Mouse (Mus musculus): Measurements from ENCODE around the gene Stac3. TPM values are rescaled to one million over a fixed set of nuclear protein-coding genes. Genes with fewer than 3 reads are reported as not detected.

Gene Stac3
- polyA plus RNA-seq, 1 experiment from 2014 or later = not detected

GRCm38 (mm10) chr10:127542720-127543119, 41.2 kb downstream of the Stac3 start:
- Histone ChIP-seq H3K36me3 (ENCODE audit: insufficient read depth) (peaks cover 88% of the 10 kb centered on the region), H3K4me2 (no peak overlapping the region), H3K9me3 (ENCODE audit: low read depth, low read length) (no peaks in the 10 kb centered on the region), H3K27ac (ENCODE audit: low read depth) (no peak overlapping the region), H3K4me3 (ENCODE audit: low read depth, low read length) (no peak overlapping the region), H3K9ac (no peak overlapping the region), H3K4me1 (ENCODE audit: insufficient read depth) (no peaks in the 10 kb centered on the region), H3K27me3 (ENCODE audit: insufficient read depth, low read length) (no peaks in the 10 kb centered on the region)
- ATAC-seq (ENCODE audit: insufficient read depth) (no peak), DNase-seq (no peak)
- no peak for TF ChIP-seq CTCF (IDR thresholded peaks at IDR 0.05; ENCODE audit: low read depth)
- WGBS = 53% methylated on average over 6 of the region's 6 CpGs

GRCm38 (mm10) chr10:127543916-127544315, 42.4 kb downstream of the Stac3 start:
- Histone ChIP-seq H3K9ac (no peak overlapping the region), H3K9me3 (ENCODE audit: low read depth, low read length) (no peaks in the 10 kb centered on the region), H3K4me2 (no peak overlapping the region), H3K4me3 (ENCODE audit: low read depth, low read length) (no peak overlapping the region), H3K27ac (ENCODE audit: low read depth) (no peak overlapping the region), H3K36me3 (ENCODE audit: insufficient read depth) (peaks cover 93% of the 10 kb centered on the region), H3K4me1 (ENCODE audit: insufficient read depth) (no peaks in the 10 kb centered on the region), H3K27me3 (ENCODE audit: insufficient read depth, low read length) (no peaks in the 10 kb centered on the region)
- no peak for TF ChIP-seq CTCF (IDR thresholded peaks at IDR 0.05; ENCODE audit: low read depth)
- DNase-seq = no peak
- WGBS = 74% methylated on average over 3 of the region's 3 CpGs
- ATAC-seq (ENCODE audit: insufficient read depth) = no peak

- Histone ChIP-seq H3K9ac (no peak overlapping the region), H3K4me1 (ENCODE audit: insufficient read depth) (no peaks in the 10 kb centered on the region), H3K27ac (ENCODE audit: low read depth) (no peak overlapping the region), H3K4me3 (ENCODE audit: low read depth, low read length) (no peak overlapping the region), H3K27me3 (ENCODE audit: insufficient read depth, low read length) (no peaks in the 10 kb centered on the region), H3K36me3 (ENCODE audit: insufficient read depth) (peaks cover 93% of the 10 kb centered on the region), H3K9me3 (ENCODE audit: low read depth, low read length) (no peaks in the 10 kb centered on the region), H3K4me2 (no peak overlapping the region)
- no peak for TF ChIP-seq CTCF (IDR thresholded peaks at IDR 0.05; ENCODE audit: low read depth)
- no peak for ATAC-seq (ENCODE audit: insufficient read depth)
- WGBS = 87% methylated on average over 20 of the region's 20 CpGs
- no peak for DNase-seq
These were observed 42.9 kb downstream of the Stac3 start for GRCm38 (mm10) chr10:127544375-127544774.

GRCm38 (mm10) chr10:127546505-127546904, 45.0 kb downstream of the Stac3 start:
- Histone ChIP-seq H3K36me3 (ENCODE audit: insufficient read depth) (peaks cover 96% of the 10 kb centered on the region), H3K4me2 (no peak overlapping the region), H3K4me1 (ENCODE audit: insufficient read depth) (no peaks in the 10 kb centered on the region), H3K9me3 (ENCODE audit: low read depth, low read length) (no peaks in the 10 kb centered on the region), H3K9ac (no peak overlapping the region), H3K27ac (ENCODE audit: low read depth) (no peak overlapping the region), H3K4me3 (ENCODE audit: low read depth, low read length) (no peak overlapping the region), H3K27me3 (ENCODE audit: insufficient read depth, low read length) (no peaks in the 10 kb centered on the region)
- ATAC-seq (ENCODE audit: insufficient read depth) (no peak), DNase-seq (peak; percentile 46)
- peak; percentile 51 for TF ChIP-seq CTCF (IDR thresholded peaks at IDR 0.05; ENCODE audit: low read depth)
- 85% methylated on average over 7 of the region's 7 CpGs for WGBS

- no peak for DNase-seq
- no peak for ATAC-seq (ENCODE audit: insufficient read depth)
These were observed 46.8 kb downstream of the Stac3 start for GRCm38 (mm10) chr10:127548236-127548635.

GRCm38 (mm10) chr10:127549892-127550291, 48.4 kb downstream of the Stac3 start:
- no peak overlapping the region for H3K4me3 ChIP-seq (ENCODE audit: low read depth, low read length)
- no peak overlapping the region for H3K9ac ChIP-seq
- TF ChIP-seq CTCF (IDR thresholded peaks at IDR 0.05; ENCODE audit: low read depth) = no peak
- no peak for ATAC-seq (ENCODE audit: insufficient read depth)
- H3K4me2 ChIP-seq = no peak overlapping the region
- DNase-seq = no peak
- H3K4me1 ChIP-seq (ENCODE audit: insufficient read depth) = no peaks in the 10 kb centered on the region
- H3K9me3 ChIP-seq (ENCODE audit: low read depth, low read length) = no peaks in the 10 kb centered on the region
- 84% methylated on average over 17 of the region's 17 CpGs for WGBS
- H3K36me3 ChIP-seq (ENCODE audit: insufficient read depth) = peaks cover 98% of the 10 kb centered on the region
- H3K27me3 ChIP-seq (ENCODE audit: insufficient read depth, low read length) = no peaks in the 10 kb centered on the region
- no peak overlapping the region for H3K27ac ChIP-seq (ENCODE audit: low read depth)

More at GRCm38 (mm10) chr10:127548236-127548635, 46.8 kb downstream of the Stac3 start:
- Histone ChIP-seq H3K27ac (ENCODE audit: low read depth) (no peak overlapping the region), H3K4me3 (ENCODE audit: low read depth, low read length) (no peak overlapping the region), H3K4me1 (ENCODE audit: insufficient read depth) (no peaks in the 10 kb centered on the region), H3K9ac (no peak overlapping the region), H3K36me3 (ENCODE audit: insufficient read depth) (peaks cover 95% of the 10 kb centered on the region), H3K4me2 (no peak overlapping the region), H3K27me3 (ENCODE audit: insufficient read depth, low read length) (no peaks in the 10 kb centered on the region), H3K9me3 (ENCODE audit: low read depth, low read length) (no peaks in the 10 kb centered on the region)
- WGBS = 94% methylated on average over 15 of the region's 15 CpGs
- TF ChIP-seq CTCF (IDR thresholded peaks at IDR 0.05; ENCODE audit: low read depth) = no peak

- no peak overlapping the region for H3K9ac ChIP-seq
- H3K9me3 ChIP-seq (ENCODE audit: low read depth, low read length) = no peaks in the 10 kb centered on the region
- peaks cover 97% of the 10 kb centered on the region for H3K36me3 ChIP-seq (ENCODE audit: insufficient read depth)
- peak; percentile 72 for TF ChIP-seq CTCF (IDR thresholded peaks at IDR 0.05; ENCODE audit: low read depth)
- WGBS = 71% methylated on average over 18 of the region's 18 CpGs
- ATAC-seq (ENCODE audit: insufficient read depth) = no peak
- H3K4me3 ChIP-seq (ENCODE audit: low read depth, low read length) = no peak overlapping the region
- no peaks in the 10 kb centered on the region for H3K4me1 ChIP-seq (ENCODE audit: insufficient read depth)
- no peak overlapping the region for H3K4me2 ChIP-seq
- DNase-seq = peak; percentile 25
- H3K27ac ChIP-seq (ENCODE audit: low read depth) = no peak overlapping the region
- H3K27me3 ChIP-seq (ENCODE audit: insufficient read depth, low read length) = no peaks in the 10 kb centered on the region
These were observed 54.2 kb downstream of the Stac3 start for GRCm38 (mm10) chr10:127555703-127556102.

GRCm38 (mm10) chr10:127557397-127557796, 55.9 kb downstream of the Stac3 start:
- no peak overlapping the region for H3K4me2 ChIP-seq
- no peak for ATAC-seq (ENCODE audit: insufficient read depth)
- peaks cover 93% of the 10 kb centered on the region for H3K36me3 ChIP-seq (ENCODE audit: insufficient read depth)
- H3K4me3 ChIP-seq (ENCODE audit: low read depth, low read length) = no peak overlapping the region
- no peak overlapping the region for H3K27ac ChIP-seq (ENCODE audit: low read depth)
- no peak for DNase-seq
- no peak overlapping the region for H3K9ac ChIP-seq
- H3K27me3 ChIP-seq (ENCODE audit: insufficient read depth, low read length) = no peaks in the 10 kb centered on the region
- H3K4me1 ChIP-seq (ENCODE audit: insufficient read depth) = no peaks in the 10 kb centered on the region
- TF ChIP-seq CTCF (IDR thresholded peaks at IDR 0.05; ENCODE audit: low read depth) = peak; percentile 40
- WGBS = 87% methylated on average over 13 of the region's 13 CpGs
- no peaks in the 10 kb centered on the region for H3K9me3 ChIP-seq (ENCODE audit: low read depth, low read length)

Other genes starting within 250 kb of the Stac3 start
- gene Kif5a, start 238.3 kb upstream of the Stac3 start, polyA plus RNA-seq (2014; fragmentation: Nextera tagmentation; extraction: Ambion mirVana) = 0.64 and 1.0 TPM in 2 replicates
- 158 and 160 TPM in 2 replicates for gene Dctn2, start 235.3 kb upstream of the Stac3 start, polyA plus RNA-seq (2014; fragmentation: Nextera tagmentation; extraction: Ambion mirVana)
- 19.1 and 19.4 TPM in 2 replicates for gene Mbd6, start 212.7 kb upstream of the Stac3 start, polyA plus RNA-seq (2014; fragmentation: Nextera tagmentation; extraction: Ambion mirVana)
- gene Mars, start 189.9 kb upstream of the Stac3 start, polyA plus RNA-seq (2014; fragmentation: Nextera tagmentation; extraction: Ambion mirVana) = 128 and 132 TPM in 2 replicates
- 3.2 and 4.2 TPM in 2 replicates for gene Arhgap9, start 179.7 kb upstream of the Stac3 start, polyA plus RNA-seq (2014; fragmentation: Nextera tagmentation; extraction: Ambion mirVana)
- 14.7 and 16.9 TPM in 2 replicates for gene Gli1, start 159.7 kb upstream of the Stac3 start, polyA plus RNA-seq (2014; fragmentation: Nextera tagmentation; extraction: Ambion mirVana)
- 0.04 TPM in 1 of 2 replicates, not detected in the other for gene Inhbe, start 147.3 kb upstream of the Stac3 start, polyA plus RNA-seq (2014; fragmentation: Nextera tagmentation; extraction: Ambion mirVana)
- gene Inhbc, start 131.3 kb upstream of the Stac3 start, polyA plus RNA-seq (2014; fragmentation: Nextera tagmentation; extraction: Ambion mirVana) = not detected in 2 replicates
- gene R3hdm2, start 121.4 kb upstream of the Stac3 start, polyA plus RNA-seq (2014; fragmentation: Nextera tagmentation; extraction: Ambion mirVana) = 31.9 and 33.8 TPM in 2 replicates
- 36.4 and 44.9 TPM in 2 replicates for gene Ndufa4l2, start 13.3 kb downstream of the Stac3 start, polyA plus RNA-seq (2014; fragmentation: Nextera tagmentation; extraction: Ambion mirVana)
- gene Shmt2, start 20.8 kb downstream of the Stac3 start, polyA plus RNA-seq (2014; fragmentation: Nextera tagmentation; extraction: Ambion mirVana) = 99.6 and 101 TPM in 2 replicates
- gene Nxph4, start 32.9 kb downstream of the Stac3 start, polyA plus RNA-seq (2014; fragmentation: Nextera tagmentation; extraction: Ambion mirVana) = 0.14 and 0.22 TPM in 2 replicates
- gene Lrp1, start 119.5 kb downstream of the Stac3 start, polyA plus RNA-seq (2014; fragmentation: Nextera tagmentation; extraction: Ambion mirVana) = 68.7 and 73.0 TPM in 2 replicates
- 27.8 and 28.1 TPM in 2 replicates for gene Stat6, start 141.3 kb downstream of the Stac3 start, polyA plus RNA-seq (2014; fragmentation: Nextera tagmentation; extraction: Ambion mirVana)
- gene Nemp1, start 165.2 kb downstream of the Stac3 start, polyA plus RNA-seq (2014; fragmentation: Nextera tagmentation; extraction: Ambion mirVana) = 11.2 and 13.2 TPM in 2 replicates
- 11.6 and 13.5 TPM in 2 replicates for gene Nab2, start 166.9 kb downstream of the Stac3 start, polyA plus RNA-seq (2014; fragmentation: Nextera tagmentation; extraction: Ambion mirVana)
- gene Myo1a, start 203.5 kb downstream of the Stac3 start, polyA plus RNA-seq (2014; fragmentation: Nextera tagmentation; extraction: Ambion mirVana) = 0.23 and 0.28 TPM in 2 replicates
- not detected in 2 replicates for gene Tac2, start 222.8 kb downstream of the Stac3 start, polyA plus RNA-seq (2014; fragmentation: Nextera tagmentation; extraction: Ambion mirVana)
- gene Zbtb39, start 237.9 kb downstream of the Stac3 start, polyA plus RNA-seq (2014; fragmentation: Nextera tagmentation; extraction: Ambion mirVana) = 4.2 and 4.4 TPM in 2 replicates